Mouse (Mus musculus) heart, postnatal 0 days (tissue): ENCODE measurements at regions not wholly inside any gene's neighbourhood (a gene's known extent, or its start where the extent isn't known, plus 50 kb on each side); places are given as distances from the start of the nearest gene placed in this dataset.

ENCODE experiments used
- CTCF ChIP-seq: IDR thresholded peaks from 2 replicates; pipeline ENCODE4 v1.5.1; 2016; ENCODE audit warnings: antibody characterized with exemption, control low read depth, low read depth
- EP300 ChIP-seq: IDR thresholded peaks from 2 replicates; pipeline ENCODE4 v1.6.1; 2016; ENCODE audit warnings: antibody characterized with exemption, low read depth

- TF ChIP-seq CTCF (no peak), EP300 (no peak)
These were observed 708.7 kb upstream of the Tmpo start for GRCm38 (mm10) chr10:91889864-91890263.
